Mouse (Mus musculus) CH12.LX (cell line): ENCODE results near the gene Scgb1a1. TPM values are rescaled to one million over a fixed set of nuclear protein-coding genes. Genes with fewer than 3 reads are reported as not detected.

Source experiments
- DNase-seq: peaks from one replicate; pipeline ENCODE4 v3.0.0-alpha.2; 2013; ENCODE audit errors: extremely low read depth
- H3K27ac ChIP-seq: 2 replicates; pipeline ENCODE4 v1.5.1; 2012; ENCODE audit warnings: low read depth, mild to moderate bottlenecking, control low read depth, moderate library complexity; ENCODE audit not compliant: insufficient read depth
- H3K27me3 ChIP-seq: replicated peaks from 2 replicates; pipeline ENCODE3; 2012; ENCODE audit warnings: inconsistent platforms
- H3K36me3 ChIP-seq, 2 experiments: replicated peaks in 1 of 2; 2 replicates each; pipeline versions ENCODE3 to v1.6.1; 2012; ENCODE audit warnings: inconsistent platforms in 1 of 2, low read length in 1 of 2, mild to moderate bottlenecking in 1 of 2, mixed read lengths in 1 of 2, moderate library complexity in 1 of 2; ENCODE audit not compliant: control insufficient read depth in 1 of 2, insufficient read depth in 1 of 2
- H3K4me1 ChIP-seq, 2 experiments: 2 replicates each; pipeline ENCODE4 v1.6.1; 2012; ENCODE audit warnings: inconsistent platforms in 1 of 2, moderate library complexity in 1 of 2; ENCODE audit not compliant: insufficient read depth in 2 of 2, control insufficient read depth in 1 of 2
- H3K4me2 ChIP-seq: 2 replicates; pipeline ENCODE4 v1.6.1; 2012; ENCODE audit warnings: low read depth, mild to moderate bottlenecking, control low read depth; ENCODE audit not compliant: poor library complexity, insufficient read depth, severe bottlenecking
- H3K4me3 ChIP-seq, 3 experiments: fragments of 150-350 bp in 1 of 3; sonication (generic) in 1 of 3; replicated peaks in 1 of 3; 2 replicates each; pipeline versions ENCODE3 to v1.5.1; 2011 to 2012; ENCODE audit warnings: low read depth in 2 of 3, low read length in 2 of 3, mild to moderate bottlenecking in 2 of 3, moderate library complexity in 2 of 3, control low read depth in 1 of 3, improper control_type of control experiment in 1 of 3, inconsistent platforms in 1 of 3, mixed read lengths in 1 of 3; ENCODE audit not compliant: poor library complexity in 1 of 3
- H3K79me2 ChIP-seq: replicated peaks from 2 replicates; pipeline ENCODE4 v1.6.1; 2012; ENCODE audit warnings: mild to moderate bottlenecking, moderate library complexity; ENCODE audit not compliant: control insufficient read depth, poor library complexity, insufficient read depth, severe bottlenecking; ENCODE audit errors: extremely low read depth
- H3K9ac ChIP-seq: 2 replicates; pipeline ENCODE4 v1.6.1; 2012; ENCODE audit warnings: low read depth, mild to moderate bottlenecking, control low read depth, moderate library complexity; ENCODE audit not compliant: insufficient read depth
- H3K9me3 ChIP-seq: replicated peaks from 2 replicates; pipeline ENCODE3; 2012; ENCODE audit warnings: low read length, inconsistent platforms, mixed read lengths
- BHLHE40 ChIP-seq: IDR thresholded peaks from 2 replicates; pipeline ENCODE4 v1.6.1; 2011; ENCODE audit warnings: mild to moderate bottlenecking, low read depth, low read length, improper control_type of control experiment
- CHD1 ChIP-seq: IDR thresholded peaks from 2 replicates; pipeline ENCODE4 v1.6.1; 2012; ENCODE audit warnings: low read depth, low read length, improper control_type of control experiment, inconsistent platforms
- CTCF ChIP-seq, 2 experiments: IDR thresholded peaks in 1 of 2; conservative IDR thresholded peaks in 1 of 2; 2 replicates each; pipeline ENCODE4 v1.5.1; 2011 to 2012; ENCODE audit warnings: low read depth in 2 of 2, low read length in 2 of 2, improper control_type of control experiment in 1 of 2, inconsistent platforms in 1 of 2, mild to moderate bottlenecking in 1 of 2, moderate library complexity in 1 of 2
- ETS1 ChIP-seq: conservative IDR thresholded peaks from 2 replicates; pipeline ENCODE4 v1.6.1; 2012; ENCODE audit warnings: low read depth, mild to moderate bottlenecking, inconsistent platforms, low read length, improper control_type of control experiment, moderate library complexity
- GABPA ChIP-seq: IDR thresholded peaks from 2 replicates; pipeline ENCODE4 v1.6.1; 2012; ENCODE audit warnings: low read depth, low read length, improper control_type of control experiment, inconsistent platforms; ENCODE audit not compliant: insufficient replicate concordance
- IRF4 ChIP-seq: IDR thresholded peaks from 2 replicates; pipeline ENCODE4 v1.6.1; 2014; ENCODE audit warnings: low read depth, mild to moderate bottlenecking, inconsistent platforms, low read length, improper control_type of control experiment
- JUND ChIP-seq: conservative IDR thresholded peaks from 2 replicates; pipeline ENCODE4 v1.6.1; 2011; ENCODE audit warnings: low read depth, low read length, improper control_type of control experiment
- KAT2A ChIP-seq: IDR thresholded peaks from 2 replicates; pipeline ENCODE4 v1.6.1; 2012; ENCODE audit warnings: low read length, improper control_type of control experiment, inconsistent platforms; ENCODE audit not compliant: insufficient replicate concordance
- MAFK ChIP-seq: IDR thresholded peaks from 2 replicates; pipeline ENCODE4 v1.6.1; 2011; ENCODE audit warnings: low read length, improper control_type of control experiment; ENCODE audit not compliant: insufficient replicate concordance
- MAZ ChIP-seq: IDR thresholded peaks from 2 replicates; pipeline ENCODE4 v1.6.1; 2012; ENCODE audit warnings: low read depth, mild to moderate bottlenecking, inconsistent platforms, low read length, improper control_type of control experiment, moderate library complexity
- MEF2A ChIP-seq: IDR thresholded peaks from 2 replicates; pipeline ENCODE4 v1.6.1; 2014; ENCODE audit warnings: low read depth, mild to moderate bottlenecking, inconsistent platforms, low read length, improper control_type of control experiment, borderline replicate concordance
- MYC ChIP-seq: IDR thresholded peaks from 2 replicates; pipeline ENCODE4 v1.6.1; 2011; ENCODE audit warnings: low read depth, mild to moderate bottlenecking, improper control_type of control experiment, low read length
- PAX5 ChIP-seq: IDR thresholded peaks from 2 replicates; pipeline ENCODE4 v1.6.1; 2012; ENCODE audit warnings: low read length, inconsistent platforms, mixed read lengths
- POLR2A ChIP-seq: IDR thresholded peaks from 2 replicates; pipeline ENCODE4 v1.6.1; 2011; ENCODE audit warnings: low read depth, mild to moderate bottlenecking, improper control_type of control experiment, low read length
- TBP ChIP-seq: conservative IDR thresholded peaks from 2 replicates; pipeline ENCODE4 v1.6.1; 2011; ENCODE audit warnings: low read depth, low read length, improper control_type of control experiment
- UBTF ChIP-seq: IDR thresholded peaks from 2 replicates; pipeline ENCODE4 v1.6.1; 2012; ENCODE audit warnings: low read depth, mild to moderate bottlenecking, inconsistent platforms, low read length, improper control_type of control experiment, moderate library complexity
- USF1 ChIP-seq: IDR thresholded peaks from 2 replicates; pipeline ENCODE4 v1.6.1; 2014; ENCODE audit warnings: low read depth, mild to moderate bottlenecking, inconsistent platforms, low read length, improper control_type of control experiment
- ZC3H11A ChIP-seq: IDR thresholded peaks from 2 replicates; pipeline ENCODE4 v1.6.1; 2012; ENCODE audit warnings: low read depth, mild to moderate bottlenecking, inconsistent platforms, low read length, improper control_type of control experiment
- ZMIZ1 ChIP-seq: IDR thresholded peaks from 2 replicates; pipeline ENCODE4 v1.6.1; 2012; ENCODE audit warnings: low read depth, mild to moderate bottlenecking, inconsistent platforms, low read length, improper control_type of control experiment
- ZNF384 ChIP-seq: IDR thresholded peaks from 2 replicates; pipeline ENCODE4 v1.6.1; 2012; ENCODE audit warnings: low read depth, low read length, improper control_type of control experiment, inconsistent platforms
- dilution Hi-C: fragments of 300-500 bp; cut with MboI; formaldehyde crosslinking; loops from 2 replicates; pipeline ENCODE4 v1.14.3; 2020; ENCODE audit warnings: low sequenced_read_pairs; ENCODE audit not compliant: extremely low pct_unique_long_range_greater_than_20kb, extremely low pct_ligation_motif_present
- in situ Hi-C: fragments of 300-500 bp; cut with MboI; formaldehyde crosslinking; loops from 3 replicates; pipeline ENCODE4 v1.14.3; 2019; ENCODE audit warnings: low sequenced_read_pairs, low pct_ligation_motif_present, low pct_unique_long_range_greater_than_20kb, mixed read lengths
- polyA plus RNA-seq: library from polyadenylated mRNA; unstranded; fragments of >175 nt; gene quantifications from 2 replicates; pipeline ENCODE4 v1.2.1, GENCODE M21; 2012; ENCODE audit warnings: low read depth; ENCODE audit not compliant: insufficient read length
- total RNA-seq, 2 experiments: library from RNA; depleted of rRNA; stranded (reverse); fragments of 300-350 nt in 1 of 2; fragments of >200 nt in 1 of 2; gene quantifications; 2 replicates each; pipeline ENCODE4 v1.2.3; 2012 to 2014

The Scgb1a1 gene
- total and polyA plus RNA-seq, 3 experiments: not detected

DNA sequence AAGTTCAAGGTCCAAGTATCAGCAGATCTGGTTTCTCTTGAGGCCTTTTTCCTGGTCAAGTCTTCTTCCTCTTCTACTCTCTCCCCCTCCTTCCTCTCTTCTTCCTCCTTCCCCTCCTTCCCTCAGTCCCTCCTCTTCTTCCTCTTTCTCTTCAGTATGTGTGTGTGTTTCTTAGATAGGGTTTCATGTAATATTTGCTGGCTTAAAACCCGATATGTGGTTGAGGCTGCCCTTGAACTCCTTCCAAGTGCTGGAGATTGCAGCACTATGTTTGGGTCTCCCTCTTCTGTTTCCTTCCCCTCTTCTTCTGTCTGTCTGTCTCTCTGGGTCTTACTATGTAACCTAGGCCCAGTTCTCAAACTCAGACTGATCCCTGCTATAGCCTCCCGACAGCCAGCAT, 24.9 kb downstream of the Scgb1a1 start:
- Histone ChIP-seq H3K9ac (no peak overlapping the region), H3K27ac (no peak overlapping the region), H3K4me3 (no peak overlapping the region), H3K4me2 (no peak overlapping the region), H3K27me3 (no peaks in the 10 kb centered on the region), H3K36me3 (no peaks in the 10 kb centered on the region), H3K4me1 (peaks cover 13 to 50% of the 10 kb centered on the region in 2 experiments), H3K79me2 (no peaks in the 10 kb centered on the region), H3K9me3 (no peaks in the 10 kb centered on the region)
- dilution Hi-C loops: no loop called here
- in situ Hi-C loops: no loop called here
- TF ChIP-seq PAX5 (no peak), USF1 (no peak), TBP (no peak), IRF4 (no peak), MAFK (no peak), POLR2A (no peak), MYC (no peak), UBTF (no peak), MAZ (no peak), JUND (no peak)
- DNase-seq: no peak

DNA sequence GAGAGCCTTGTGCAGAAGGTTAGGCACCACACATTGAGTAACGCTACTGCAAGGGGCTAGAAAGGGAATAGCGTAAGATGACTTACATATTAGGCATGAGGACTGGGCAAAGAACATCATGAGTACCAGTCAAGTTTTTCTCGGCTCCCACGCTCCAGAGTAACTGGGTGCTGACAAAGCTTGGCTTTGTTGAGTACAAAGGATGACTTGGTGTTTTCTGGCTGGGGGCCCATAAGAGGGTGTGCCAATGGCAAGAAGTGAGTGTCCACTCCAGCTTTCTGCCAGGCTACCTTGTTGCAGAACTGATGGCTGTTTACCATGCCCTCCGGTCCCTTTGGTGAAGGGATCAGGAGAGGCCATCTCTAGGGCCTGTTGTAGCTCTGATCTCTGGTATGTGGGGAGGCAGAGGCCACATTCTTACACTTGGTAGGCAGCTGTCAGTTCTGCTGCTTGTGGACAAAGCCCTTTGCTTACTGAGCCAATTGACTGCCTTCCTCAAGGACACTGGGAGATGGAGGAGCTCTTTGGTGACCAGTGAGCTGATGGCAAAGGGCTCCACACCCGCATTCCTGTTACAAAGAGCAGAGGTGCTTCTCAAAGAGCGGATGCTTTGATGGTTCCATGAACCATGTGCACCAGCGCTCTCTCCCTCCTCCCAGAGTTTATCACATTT, 26.4 kb downstream of the Scgb1a1 start:
- no peak for TF ChIP-seq CHD1
- TF ChIP-seq MEF2A: no peak
- no peak for TF ChIP-seq ZC3H11A
- TF ChIP-seq IRF4: no peak
- TF ChIP-seq GABPA: no peak
- no peak for TF ChIP-seq ZMIZ1
- TF ChIP-seq ETS1: no peak
- no peak for TF ChIP-seq TBP
- no peak for TF ChIP-seq ZNF384
- TF ChIP-seq UBTF: no peak
- TF ChIP-seq CTCF (conservative IDR thresholded peaks at IDR 0.05 in 1 of 2, IDR thresholded peaks at IDR 0.05 in 1 of 2; ENCODE audit: low read depth in 2 of 2, low read length in 2 of 2): no peak
- TF ChIP-seq KAT2A: no peak
- TF ChIP-seq MAFK: no peak
- TF ChIP-seq BHLHE40: no peak
- TF ChIP-seq, all 38 proteins: peak for 0
- DNase-seq: no peak
- Histone ChIP-seq H3K9me3 (no peaks in the 10 kb centered on the region), H3K27ac (no peak overlapping the region), H3K27me3 (no peaks in the 10 kb centered on the region), H3K36me3 (no peaks in the 10 kb centered on the region), H3K79me2 (no peaks in the 10 kb centered on the region), H3K4me1 (peaks cover 8 to 44% of the 10 kb centered on the region in 2 experiments), H3K4me2 (no peak overlapping the region), H3K9ac (no peak overlapping the region), H3K4me3 (no peak overlapping the region)
- in situ Hi-C loops: no loop called here
- dilution Hi-C loops: no loop called here
